Mouse (Mus musculus): ENCODE measurements around the gene Rasgef1b.

The Rasgef1b gene

DNA sequence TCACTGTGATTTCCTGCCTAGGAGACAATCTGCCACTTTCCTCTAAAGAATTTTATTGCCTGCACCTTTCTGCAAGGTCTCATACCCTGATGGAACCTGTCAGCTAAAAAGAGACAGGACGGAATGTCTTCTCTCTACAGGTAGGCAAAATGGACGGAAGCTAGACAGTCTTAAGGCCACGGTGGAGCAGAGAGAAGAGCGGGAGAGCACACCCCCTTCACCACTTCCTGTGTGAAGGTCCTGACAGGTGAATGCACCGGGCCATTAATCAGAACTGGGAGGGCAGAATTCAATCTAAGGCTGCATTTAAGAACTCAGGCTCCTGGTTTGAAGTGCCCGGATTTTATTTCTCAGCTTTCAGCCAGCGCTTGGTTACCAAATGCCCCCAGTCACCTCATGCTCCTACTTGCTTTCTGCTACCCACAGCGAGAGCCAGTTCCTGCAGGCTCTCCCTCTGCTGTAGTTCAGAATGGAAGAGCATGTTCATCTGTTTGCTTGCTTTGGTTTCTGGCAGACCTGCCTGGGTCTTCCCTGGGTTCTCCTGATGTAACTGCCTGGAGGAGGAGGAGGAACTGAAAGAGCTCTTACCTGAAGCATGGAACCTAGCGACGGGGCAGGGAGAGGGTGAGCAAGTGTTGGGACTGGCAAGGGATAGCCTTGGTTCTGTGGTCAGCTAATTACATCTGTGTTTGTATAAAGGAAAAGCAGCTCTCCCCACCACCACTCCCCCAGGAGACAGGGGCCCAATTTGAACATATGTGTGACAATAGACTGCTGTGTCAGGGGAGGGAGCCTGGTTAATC is 233.3 kb downstream of the Rasgef1b start:
- peak; percentile 69 for DNase-seq (ENCODE audit: low read depth, low spot score)

- DNase-seq (ENCODE audit: low read depth, low spot score) = no peak
Measured at GRCm38 (mm10) chr5:99493861-99494260, 235.0 kb downstream of the Rasgef1b start.

GRCm38 (mm10) chr5:99493017-99493416 is 235.8 kb downstream of the Rasgef1b start:
- no peak for DNase-seq (ENCODE audit: low read depth, low spot score)

DNA sequence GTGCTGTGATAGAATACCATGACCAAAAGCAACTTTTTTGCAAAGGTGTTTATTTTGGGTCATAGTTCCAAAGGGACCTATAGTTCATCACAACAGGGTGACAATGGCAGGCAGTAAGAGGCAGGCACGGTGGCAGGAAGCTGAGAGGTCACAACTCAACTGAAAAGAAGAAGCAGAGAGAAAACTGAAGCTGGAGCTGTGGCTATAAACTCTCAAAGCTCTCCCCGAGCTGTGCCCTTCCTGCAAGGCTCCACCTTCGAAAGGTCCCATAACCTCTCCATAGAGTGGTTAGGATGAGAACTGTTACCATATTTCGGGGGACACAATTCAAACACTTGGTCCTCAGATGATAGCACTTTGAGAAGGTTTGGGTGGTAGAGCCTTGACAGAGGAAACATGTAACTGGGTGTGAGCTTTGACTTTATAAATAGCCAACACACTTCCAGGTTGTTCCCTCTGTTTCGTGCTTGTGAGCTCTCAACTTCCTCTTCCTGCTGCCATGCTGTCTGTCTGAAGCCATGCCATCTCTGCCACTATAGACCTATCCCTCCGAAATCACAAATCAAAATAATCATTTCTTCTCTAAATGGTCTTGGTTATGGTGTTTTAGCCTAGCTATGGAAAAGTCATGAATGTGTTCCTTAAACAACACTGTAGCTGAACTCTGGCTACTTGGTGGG is 240.2 kb downstream of the Rasgef1b start:
- no peak for DNase-seq (ENCODE audit: low read depth, low spot score)

DNA sequence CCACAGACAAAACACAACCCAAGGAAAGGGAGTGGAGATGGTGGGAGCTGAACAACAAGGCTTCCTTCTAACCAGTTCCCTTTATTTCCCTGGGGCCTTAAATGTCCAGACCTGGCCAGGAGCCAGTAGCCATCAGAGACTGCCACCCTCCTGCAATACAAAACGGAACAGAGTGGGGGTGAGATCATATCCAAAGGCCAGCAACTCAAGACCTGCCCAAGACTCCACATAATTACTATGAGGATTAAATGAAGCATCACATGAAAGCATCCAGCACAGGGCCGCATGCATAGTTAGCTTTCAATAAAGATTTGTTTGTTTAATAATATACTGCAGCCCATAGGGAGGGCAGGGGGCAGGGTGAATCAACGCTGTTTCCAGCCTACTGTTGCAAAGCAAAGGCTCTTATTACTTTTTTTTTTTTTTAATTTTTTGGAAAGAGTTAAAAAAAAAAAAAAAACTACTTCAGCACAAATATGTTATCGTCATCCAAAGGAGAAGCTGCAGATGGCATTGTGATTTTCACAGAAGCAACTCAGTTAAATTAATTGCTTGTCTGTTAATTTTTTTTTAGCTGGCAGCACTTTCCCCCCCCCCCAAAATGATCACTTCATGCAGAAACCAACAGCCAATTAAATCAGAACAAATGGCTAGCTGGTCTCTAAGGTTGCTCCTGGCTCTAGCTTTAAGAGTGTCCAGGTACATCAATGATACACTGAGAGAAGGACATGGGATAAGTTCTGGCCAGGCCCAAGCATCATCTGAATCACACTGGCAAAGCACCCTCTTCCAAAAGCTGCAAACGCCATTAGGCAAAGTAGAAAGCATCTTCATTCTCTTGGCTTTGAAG is 241.6 kb downstream of the Rasgef1b start:
- no peak for DNase-seq (ENCODE audit: low read depth, low spot score)

DNA sequence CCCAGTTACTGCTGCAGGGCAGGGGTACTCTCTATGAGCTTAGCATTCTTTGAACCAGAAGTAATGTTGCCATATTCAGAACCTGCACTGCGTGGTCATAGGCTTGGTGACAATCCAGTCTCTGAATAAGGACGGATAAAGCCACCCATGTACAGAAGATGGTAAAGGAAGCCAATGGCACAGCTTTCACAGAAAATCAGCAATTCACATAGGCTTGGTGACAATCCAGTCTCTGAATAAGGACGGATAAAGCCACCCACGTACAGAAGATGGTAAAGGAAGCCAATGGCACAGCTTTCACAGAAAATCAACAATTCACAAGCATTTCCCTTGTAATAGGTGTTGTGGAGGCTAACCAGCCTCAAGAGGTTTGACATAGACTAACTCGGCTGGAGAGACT is 245.7 kb downstream of the Rasgef1b start:
- DNase-seq (ENCODE audit: low read depth, low spot score) = no peak

DNA sequence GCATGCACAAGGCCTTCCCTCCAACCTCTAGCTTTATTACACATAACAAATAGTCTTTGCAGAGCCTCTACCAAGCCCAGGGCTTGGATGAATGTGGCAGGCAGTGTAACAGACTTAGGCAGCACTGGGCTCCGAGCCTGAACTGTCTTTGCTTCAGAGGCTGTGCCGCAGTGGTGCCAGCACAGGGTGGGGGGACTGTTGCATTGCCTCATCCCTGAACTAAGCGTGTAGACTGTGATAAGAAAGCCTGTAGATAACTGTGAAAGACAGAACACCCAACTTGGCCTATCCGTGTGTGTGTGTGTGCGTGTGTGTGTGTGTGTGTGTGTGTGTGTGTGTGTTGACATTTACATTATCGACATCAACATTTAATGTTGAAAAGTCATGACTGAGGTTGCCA is 246.3 kb downstream of the Rasgef1b start:
- no peak for DNase-seq (ENCODE audit: low read depth, low spot score)

GRCm38 (mm10) chr5:99482016-99482415 is 246.8 kb downstream of the Rasgef1b start:
- no peak for DNase-seq (ENCODE audit: low read depth, low spot score)

- no peak for DNase-seq (ENCODE audit: low read depth, low spot score)
Measured at GRCm38 (mm10) chr5:99480078-99481031, 248.5 kb downstream of the Rasgef1b start.

GRCm38 (mm10) chr5:99479263-99480077 is 249.4 kb downstream of the Rasgef1b start:
- DNase-seq (ENCODE audit: low read depth, low spot score) = peak; percentile 16

DNA sequence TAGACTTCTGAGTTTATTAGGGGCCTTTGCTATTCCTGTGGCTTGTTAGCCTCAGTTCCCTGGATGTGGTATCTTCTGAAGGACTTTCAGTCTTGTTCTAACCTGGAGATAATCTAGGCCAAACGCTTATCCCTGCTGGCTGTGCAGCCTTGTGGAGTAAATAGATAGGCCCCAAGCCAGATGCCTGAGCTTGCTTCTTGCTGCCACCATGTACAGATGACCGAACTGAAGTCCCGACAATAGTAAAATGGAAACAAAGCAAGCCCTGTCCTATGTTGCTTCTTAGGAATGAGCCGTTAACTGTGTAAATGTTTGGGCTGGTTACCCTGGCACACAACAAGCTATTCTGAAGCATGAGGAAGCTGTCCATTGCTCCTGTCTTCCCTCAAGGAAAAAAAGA is 250.1 kb downstream of the Rasgef1b start:
- DNase-seq (ENCODE audit: low read depth, low spot score) = no peak

- DNase-seq (ENCODE audit: low read depth, low spot score) = peak; percentile 64
Measured at GRCm38 (mm10) chr5:99477420-99477815, 251.4 kb downstream of the Rasgef1b start.

- no peak for DNase-seq (ENCODE audit: low read depth, low spot score)
Measured at GRCm38 (mm10) chr5:99476640-99477419, 252.0 kb downstream of the Rasgef1b start.

DNA sequence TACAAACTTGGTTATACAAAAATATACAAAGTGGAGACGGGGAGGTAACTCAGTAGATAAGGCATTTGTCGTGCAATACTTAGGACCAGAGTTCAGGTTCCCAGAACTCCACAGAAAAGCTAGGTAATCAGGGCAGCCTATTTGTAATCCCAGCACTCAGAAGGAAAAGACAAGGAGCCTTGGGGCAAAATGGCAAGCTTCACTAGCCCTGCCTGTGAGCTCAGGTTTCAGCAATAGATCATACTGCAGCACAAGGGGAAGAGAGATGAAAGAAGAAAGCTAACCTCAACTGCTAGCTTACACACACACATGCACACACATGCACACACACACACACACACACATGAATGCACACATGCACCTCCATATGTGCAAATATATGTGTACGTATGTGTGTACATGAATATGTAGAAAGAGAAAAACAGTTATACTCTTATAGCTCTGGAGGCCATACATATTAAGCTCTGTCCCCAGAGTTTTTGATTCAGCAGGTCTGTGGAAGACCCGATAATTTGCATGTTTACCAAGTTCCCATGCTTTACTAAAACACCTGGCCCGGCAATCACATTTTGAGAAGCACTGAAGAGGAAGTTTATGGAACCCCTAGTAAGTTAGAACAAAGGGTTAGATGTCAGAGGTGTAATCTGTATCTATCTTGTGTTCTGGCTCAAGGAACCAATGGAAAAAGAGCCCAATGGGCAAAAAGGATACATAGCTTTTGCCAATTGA is 256.1 kb downstream of the Rasgef1b start:
- no peak for DNase-seq (ENCODE audit: low read depth, low spot score)

- DNase-seq (ENCODE audit: low read depth, low spot score) = no peak
Measured at GRCm38 (mm10) chr5:99471790-99472189, 257.1 kb downstream of the Rasgef1b start.

DNA sequence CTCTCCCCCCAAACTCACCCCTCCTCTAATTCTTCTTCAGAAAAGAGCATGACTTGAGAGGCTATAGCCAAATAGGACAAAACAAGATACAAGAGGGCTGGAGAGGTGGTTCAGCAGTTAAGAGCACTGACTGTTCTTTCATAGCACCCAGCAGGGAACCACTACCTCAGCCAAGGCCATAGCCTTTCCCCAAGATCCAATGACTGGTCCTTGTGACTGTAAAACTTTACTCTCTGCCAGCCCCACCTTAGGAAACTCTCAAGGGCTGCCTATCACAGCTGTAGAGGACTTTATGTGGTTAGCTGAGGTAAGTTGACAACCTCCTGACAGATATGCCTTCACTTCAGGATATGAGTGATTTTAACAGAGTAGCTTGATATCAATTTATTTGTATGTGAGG is 258.3 kb downstream of the Rasgef1b start:
- no peak for DNase-seq (ENCODE audit: low read depth, low spot score)

GRCm38 (mm10) chr5:99459007-99459406 is 269.9 kb downstream of the Rasgef1b start:
- DNase-seq (ENCODE audit: low read depth, low spot score) = no peak

GRCm38 (mm10) chr5:99457291-99457690 is 271.6 kb downstream of the Rasgef1b start:
- DNase-seq (ENCODE audit: low read depth, low spot score) = no peak

GRCm38 (mm10) chr5:99451939-99452338 is 276.9 kb downstream of the Rasgef1b start:
- DNase-seq (ENCODE audit: low read depth, low spot score) = peak; percentile 33

Data from CD4-positive, CD25-positive, alpha-beta regulatory T cell, adult 2 months (primary cell).